Mouse (Mus musculus) hindbrain, embryonic 11.5 days (tissue): Measurements from ENCODE around the gene Gabpa. TPM values are rescaled to one million over a fixed set of nuclear protein-coding genes. Genes with fewer than 3 reads are reported as not detected.

Experiments used
- ATAC-seq: fragments of 200-750 bp; cut with Nextera tagmentation; 2 replicates; pipeline ENCODE4 v1.8.0; 2017; ENCODE audit warnings: mild to moderate bottlenecking, moderate TSS enrichment, moderate library complexity; ENCODE audit not compliant: low FRiP score
- DNase-seq: peaks from one replicate; pipeline ENCODE4 v3.0.0-alpha.2; 2015; ENCODE audit warnings: low spot score
- H3K27ac ChIP-seq: fragments of 300-500 bp; sonication (generic); 2 replicates; pipeline ENCODE4 v1.5.1; 2014; ENCODE audit warnings: mild to moderate bottlenecking, low read depth, low read length
- H3K27me3 ChIP-seq: fragments of 300-500 bp; sonication (generic); 2 replicates; pipeline ENCODE4 v1.6.1; 2014; ENCODE audit warnings: mild to moderate bottlenecking, low read length, moderate library complexity, mixed read lengths; ENCODE audit not compliant: control insufficient read depth, insufficient read depth
- H3K36me3 ChIP-seq: fragments of 300-500 bp; sonication (generic); 2 replicates; pipeline ENCODE4 v1.6.1; 2014; ENCODE audit warnings: mild to moderate bottlenecking, low read length, moderate library complexity, mixed read lengths; ENCODE audit not compliant: control insufficient read depth, insufficient read depth
- H3K4me1 ChIP-seq: fragments of 300-500 bp; sonication (generic); replicated peaks from 2 replicates; pipeline ENCODE4 v1.6.1; 2014; ENCODE audit warnings: low read length, mixed read lengths; ENCODE audit not compliant: control insufficient read depth, insufficient read depth
- H3K4me2 ChIP-seq: fragments of 300-500 bp; sonication (generic); replicated peaks from 2 replicates; pipeline ENCODE4 v1.6.1; 2014; ENCODE audit warnings: mild to moderate bottlenecking, low read depth, low read length
- H3K4me3 ChIP-seq: fragments of 300-500 bp; sonication (generic); 2 replicates; pipeline ENCODE4 v1.5.1; 2014; ENCODE audit warnings: low read depth, low read length
- H3K9ac ChIP-seq: fragments of 300-500 bp; sonication (generic); 2 replicates; pipeline ENCODE4 v1.6.1; 2014; ENCODE audit warnings: low read depth, low read length
- H3K9me3 ChIP-seq: fragments of 300-500 bp; sonication (generic); 2 replicates; pipeline ENCODE4 v1.6.1; 2016; ENCODE audit warnings: low read length; ENCODE audit not compliant: control insufficient read depth
- WGBS: fragments of 180-500 bp; shearing (Covaris S2); extraction: QIAGEN DNeasy Blood & Tissue Kit; methylation state at CpG from one replicate; pipeline ENCODE4 v1.1.7; 2014; 5-methylcytosine and 5-hydroxymethylcytosine counted together
- polyA plus RNA-seq: library from polyadenylated mRNA; unstranded; fragments of >200 nt; fragmentation: Nextera tagmentation; extraction: Ambion mirVana; gene quantifications from 2 replicates; pipeline ENCODE4 v1.2.1, GENCODE M21; 2014

The Gabpa gene
- polyA plus RNA-seq, 1 experiment from 2014 or later: 34.8 TPM

DNA sequence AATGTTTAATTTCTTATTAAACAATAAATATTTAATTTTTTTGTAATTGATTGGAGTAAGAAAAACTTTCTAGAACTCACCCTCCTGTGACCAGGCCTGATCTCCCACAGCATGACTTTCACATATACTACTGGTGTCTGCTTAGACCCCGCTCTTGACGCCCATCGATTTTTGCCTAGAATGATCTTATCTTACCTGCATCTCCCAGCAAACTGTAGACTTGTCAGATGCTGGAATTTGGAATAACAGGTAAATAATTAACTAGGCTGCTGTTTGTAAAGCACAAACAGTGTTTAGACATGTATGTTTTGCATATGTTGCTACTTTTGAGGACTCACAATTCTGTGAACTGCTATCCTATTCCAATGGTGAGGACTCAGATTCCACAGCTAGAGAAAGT, 28.6 kb upstream of the Gabpa start:
- no peak overlapping the region for H3K9ac ChIP-seq
- H3K27ac ChIP-seq: no peak overlapping the region
- no peaks in the 10 kb centered on the region for H3K9me3 ChIP-seq
- no peak overlapping the region for H3K4me3 ChIP-seq
- 96% methylated on average over 3 of the region's 3 CpGs for WGBS
- DNase-seq (no peak), ATAC-seq (no peak)
- H3K4me1 ChIP-seq: no peaks in the 10 kb centered on the region
- peaks cover 7% of the 10 kb centered on the region; the same call in 1 of the 2 replicates for H3K36me3 ChIP-seq
- H3K27me3 ChIP-seq: no peaks in the 10 kb centered on the region
- H3K4me2 ChIP-seq: no peak overlapping the region

DNA sequence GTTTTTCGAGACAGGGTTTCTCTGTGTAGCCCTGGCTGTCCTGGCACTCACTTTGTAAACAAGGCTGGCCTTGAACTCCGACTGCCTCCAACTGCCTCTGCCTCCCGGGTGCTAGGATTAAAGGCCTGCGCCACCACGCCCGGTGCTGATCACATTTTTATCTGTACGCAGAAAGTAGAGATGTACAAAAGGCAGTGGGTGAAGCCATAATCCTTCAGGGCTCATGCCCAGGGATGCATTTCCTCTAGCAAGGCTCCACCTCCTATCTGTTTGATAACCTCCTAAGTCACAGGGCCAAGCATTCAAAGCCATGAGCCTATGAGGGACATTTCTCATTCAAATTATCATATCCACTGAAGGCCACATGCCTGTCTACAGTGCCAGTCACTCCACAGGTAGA, 26.9 kb upstream of the Gabpa start:
- H3K9ac ChIP-seq: no peak overlapping the region
- DNase-seq (no peak), ATAC-seq (no peak)
- WGBS: 94% methylated on average over 7 of the region's 7 CpGs
- no peaks in the 10 kb centered on the region for H3K4me1 ChIP-seq
- H3K27ac ChIP-seq: no peak overlapping the region
- no peak overlapping the region for H3K4me3 ChIP-seq
- H3K9me3 ChIP-seq: no peaks in the 10 kb centered on the region
- H3K36me3 ChIP-seq: peaks cover 7% of the 10 kb centered on the region; the same call in 1 of the 2 replicates
- H3K4me2 ChIP-seq: no peak overlapping the region
- no peaks in the 10 kb centered on the region for H3K27me3 ChIP-seq

- WGBS: 94% methylated on average over 1 of the region's 1 CpGs
- DNase-seq: no peak
- no peak for ATAC-seq
- no peak overlapping the region for H3K9ac ChIP-seq
- no peaks in the 10 kb centered on the region for H3K4me1 ChIP-seq
- H3K36me3 ChIP-seq: peaks cover 7% of the 10 kb centered on the region; the same call in 1 of the 2 replicates
- H3K4me2 ChIP-seq: no peak overlapping the region
- H3K4me3 ChIP-seq: no peak overlapping the region
- H3K27ac ChIP-seq: no peak overlapping the region
- H3K27me3 ChIP-seq: no peaks in the 10 kb centered on the region
- no peaks in the 10 kb centered on the region for H3K9me3 ChIP-seq
Observed at GRCm38 (mm10) chr16:84810254-84810653, 24.5 kb upstream of the Gabpa start.

GRCm38 (mm10) chr16:84813852-84814251, 20.9 kb upstream of the Gabpa start:
- no peaks in the 10 kb centered on the region for H3K36me3 ChIP-seq
- WGBS: 90% methylated on average over 8 of the region's 8 CpGs
- no peak overlapping the region for H3K4me3 ChIP-seq
- H3K4me2 ChIP-seq: no peak overlapping the region
- H3K4me1 ChIP-seq: no peaks in the 10 kb centered on the region
- H3K9me3 ChIP-seq: no peaks in the 10 kb centered on the region
- no peak overlapping the region for H3K27ac ChIP-seq
- H3K9ac ChIP-seq: no peak overlapping the region
- ATAC-seq (no peak), DNase-seq (no peak)
- no peaks in the 10 kb centered on the region for H3K27me3 ChIP-seq

GRCm38 (mm10) chr16:84814511-84814910, 20.2 kb upstream of the Gabpa start:
- H3K4me2 ChIP-seq: no peak overlapping the region
- no peak overlapping the region for H3K9ac ChIP-seq
- WGBS: 83% methylated on average over 8 of the region's 8 CpGs
- H3K4me3 ChIP-seq: no peak overlapping the region
- DNase-seq (no peak), ATAC-seq (no peak)
- no peaks in the 10 kb centered on the region for H3K27me3 ChIP-seq
- no peaks in the 10 kb centered on the region for H3K36me3 ChIP-seq
- H3K27ac ChIP-seq: no peak overlapping the region
- H3K4me1 ChIP-seq: no peaks in the 10 kb centered on the region
- H3K9me3 ChIP-seq: no peaks in the 10 kb centered on the region

DNA sequence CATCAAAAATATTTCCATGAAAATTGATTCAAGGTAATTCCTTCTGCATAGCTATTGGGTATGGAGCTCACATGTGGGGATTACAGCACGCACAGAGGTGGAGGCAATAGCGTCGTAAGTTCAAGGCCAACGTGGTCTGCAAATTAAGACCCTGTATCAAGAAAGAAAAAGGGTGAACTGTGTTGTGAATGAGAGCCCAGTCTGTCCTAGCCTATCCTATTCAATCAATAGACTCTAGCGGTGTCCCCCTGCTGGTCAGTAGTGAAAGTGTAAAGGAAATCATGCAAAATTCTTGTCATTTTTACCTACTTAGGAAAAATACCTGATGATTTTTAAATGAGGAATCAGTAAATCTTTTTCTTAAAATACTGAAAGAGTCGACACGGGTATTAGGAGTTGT, 17.3 kb upstream of the Gabpa start:
- H3K27me3 ChIP-seq: no peaks in the 10 kb centered on the region
- DNase-seq: peak; percentile 58
- H3K9me3 ChIP-seq: no peaks in the 10 kb centered on the region
- H3K4me3 ChIP-seq: no peak overlapping the region
- no peaks in the 10 kb centered on the region for H3K36me3 ChIP-seq
- peak; percentile 66; the same call in 1 of the 2 replicates for ATAC-seq
- no peak overlapping the region for H3K9ac ChIP-seq
- no peaks in the 10 kb centered on the region for H3K4me1 ChIP-seq
- no peak overlapping the region for H3K27ac ChIP-seq
- no peak overlapping the region for H3K4me2 ChIP-seq
- WGBS: 40% methylated on average over 7 of the region's 7 CpGs

DNA sequence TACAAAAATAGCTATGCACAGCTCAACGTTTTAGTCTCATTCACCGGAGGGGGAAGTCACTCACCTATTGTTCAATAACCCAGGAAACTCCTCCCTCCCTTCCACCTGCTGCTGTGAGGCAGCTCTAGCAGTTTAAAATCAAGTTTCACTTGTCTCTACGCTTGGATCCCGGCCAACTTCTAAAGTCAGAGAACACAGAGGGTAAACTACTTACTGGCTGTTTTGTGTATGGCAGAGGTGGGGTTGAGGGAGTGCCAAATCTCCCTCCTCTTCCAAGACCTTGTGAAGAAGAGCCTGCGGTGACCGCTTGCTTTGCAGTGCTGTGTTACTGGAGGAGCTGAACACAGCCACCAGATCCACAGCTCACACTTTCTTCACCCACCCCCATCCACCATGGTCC, 9.7 kb upstream of the Gabpa start:
- WGBS: 81% methylated on average over 6 of the region's 6 CpGs
- no peaks in the 10 kb centered on the region for H3K9me3 ChIP-seq
- H3K27ac ChIP-seq: no peak overlapping the region
- H3K4me3 ChIP-seq: no peak overlapping the region
- no peak for ATAC-seq
- H3K4me2 ChIP-seq: no peak overlapping the region
- H3K4me1 ChIP-seq: no peaks in the 10 kb centered on the region
- peaks cover 4% of the 10 kb centered on the region; the same call in 1 of the 2 replicates for H3K36me3 ChIP-seq
- DNase-seq: no peak
- H3K9ac ChIP-seq: no peak overlapping the region
- H3K27me3 ChIP-seq: no peaks in the 10 kb centered on the region

- ATAC-seq: no peak
- H3K9ac ChIP-seq: no peak overlapping the region
- 0 out of 2 replicates have a peak, but pooled peaks cover 2% of the 10 kb centered on the region for H3K36me3 ChIP-seq
- no peaks in the 10 kb centered on the region for H3K27me3 ChIP-seq
- H3K4me3 ChIP-seq: no peak overlapping the region
- H3K4me2 ChIP-seq: no peak overlapping the region
- DNase-seq: no peak
- 92% methylated on average over 5 of the region's 5 CpGs for WGBS
- no peaks in the 10 kb centered on the region for H3K4me1 ChIP-seq
- no peak overlapping the region for H3K27ac ChIP-seq
- H3K9me3 ChIP-seq: no peaks in the 10 kb centered on the region
Observed at GRCm38 (mm10) chr16:84831696-84832095, 3.0 kb upstream of the Gabpa start.

- DNase-seq (no peak), ATAC-seq (no peak)
- no peaks in the 10 kb centered on the region for H3K9me3 ChIP-seq
- H3K4me2 ChIP-seq: no peak overlapping the region
- H3K27me3 ChIP-seq: no peaks in the 10 kb centered on the region
- H3K9ac ChIP-seq: no peak overlapping the region
- no peak overlapping the region for H3K27ac ChIP-seq
- WGBS: 94% methylated on average over 5 of the region's 5 CpGs
- no peak overlapping the region for H3K4me3 ChIP-seq
- 0 out of 2 replicates have a peak, but pooled peaks cover 2% of the 10 kb centered on the region for H3K36me3 ChIP-seq
- no peaks in the 10 kb centered on the region for H3K4me1 ChIP-seq
Observed at GRCm38 (mm10) chr16:84832736-84833135, 2.0 kb upstream of the Gabpa start.
